Mouse (Mus musculus) left cerebral cortex, postnatal 25 days (tissue): ENCODE results near the gene Nrarp. TPM values are rescaled to one million over a fixed set of nuclear protein-coding genes. Genes with fewer than 3 reads are reported as not detected.

Source experiments
- DNase-seq, 2 experiments: peaks; one replicate each; pipeline ENCODE4 v3.0.0; 2022; ENCODE audit warnings: low spot score in 2 of 2, mixed read lengths in 1 of 2
- intact Hi-C: fragments of 180-260 bp; cut with DNase I; formaldehyde crosslinking; loops from one replicate; pipeline ENCODE4 v1.15.1; 2025
- total RNA-seq, 2 experiments: library from RNA; stranded (reverse); gene quantifications; 2 replicates each; pipeline ENCODE4 v1.2.3; 2021

Nrarp gene
- total RNA-seq, 2 experiments from 2014 or later, result 21.7 to 30.7 TPM

DNA sequence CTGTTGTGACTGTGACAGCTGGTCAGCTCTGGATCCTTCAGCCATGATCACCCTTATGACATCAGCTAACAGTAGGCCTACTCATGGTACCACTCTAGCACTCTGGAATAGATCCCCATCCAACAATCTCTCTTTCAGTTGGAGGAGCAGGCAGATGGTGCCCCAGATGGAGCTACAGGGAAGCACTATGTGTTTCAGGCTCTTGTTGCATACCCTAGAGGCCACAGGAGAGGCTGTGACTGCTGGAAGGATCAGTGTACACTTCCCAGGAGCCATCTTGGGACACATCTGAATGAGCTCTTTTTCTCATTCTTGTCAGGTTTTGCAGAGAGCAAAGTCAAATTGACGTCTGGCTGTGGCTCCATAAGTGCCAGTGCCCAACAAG, 8.8 kb upstream of the Nrarp start:
- intact Hi-C loops, result no loop called here
- DNase-seq, result no peak

DNA sequence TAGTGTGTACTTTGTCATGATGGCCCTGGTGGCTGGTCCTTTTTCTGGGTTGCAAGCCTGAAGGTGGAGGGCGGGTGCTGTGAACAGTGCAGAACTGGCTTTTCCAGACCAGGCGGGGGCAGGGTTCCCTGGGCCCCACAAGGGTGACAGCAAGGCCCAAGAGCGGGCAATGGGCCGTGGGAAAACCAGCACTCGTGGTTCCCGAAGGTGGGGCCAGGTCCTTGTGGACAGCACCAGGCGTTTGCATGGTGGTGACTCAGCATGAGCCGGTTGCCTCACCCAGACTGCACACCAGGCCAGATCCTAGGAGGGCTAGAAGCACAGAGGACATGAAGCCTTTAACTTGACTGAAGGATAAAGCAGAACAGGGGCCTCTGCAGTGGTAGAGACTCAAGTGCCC, 7.9 kb upstream of the Nrarp start:
- DNase-seq, result no peak
- intact Hi-C loops, result no loop called here

DNA sequence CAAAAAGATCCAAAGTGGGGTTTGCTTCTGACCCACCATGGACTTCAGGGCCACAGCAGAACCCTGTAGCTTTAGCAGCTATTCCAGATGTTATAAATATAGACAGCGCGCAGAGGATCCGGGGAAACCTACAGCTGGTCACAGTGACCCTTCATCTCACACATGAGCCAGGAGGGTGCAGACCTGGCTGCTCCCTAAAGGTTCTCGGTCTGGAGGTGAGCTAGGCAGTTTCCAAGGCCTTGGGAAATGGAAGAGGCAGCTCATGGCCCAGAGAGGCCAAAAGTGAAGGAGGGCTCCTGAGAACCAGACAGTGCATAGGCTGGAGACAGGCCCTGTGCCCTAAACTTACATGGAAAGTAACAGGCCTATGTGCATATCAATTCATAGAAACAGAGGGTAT, 6.7 kb upstream of the Nrarp start:
- no peak for DNase-seq
- intact Hi-C loops, result no loop called here

DNA sequence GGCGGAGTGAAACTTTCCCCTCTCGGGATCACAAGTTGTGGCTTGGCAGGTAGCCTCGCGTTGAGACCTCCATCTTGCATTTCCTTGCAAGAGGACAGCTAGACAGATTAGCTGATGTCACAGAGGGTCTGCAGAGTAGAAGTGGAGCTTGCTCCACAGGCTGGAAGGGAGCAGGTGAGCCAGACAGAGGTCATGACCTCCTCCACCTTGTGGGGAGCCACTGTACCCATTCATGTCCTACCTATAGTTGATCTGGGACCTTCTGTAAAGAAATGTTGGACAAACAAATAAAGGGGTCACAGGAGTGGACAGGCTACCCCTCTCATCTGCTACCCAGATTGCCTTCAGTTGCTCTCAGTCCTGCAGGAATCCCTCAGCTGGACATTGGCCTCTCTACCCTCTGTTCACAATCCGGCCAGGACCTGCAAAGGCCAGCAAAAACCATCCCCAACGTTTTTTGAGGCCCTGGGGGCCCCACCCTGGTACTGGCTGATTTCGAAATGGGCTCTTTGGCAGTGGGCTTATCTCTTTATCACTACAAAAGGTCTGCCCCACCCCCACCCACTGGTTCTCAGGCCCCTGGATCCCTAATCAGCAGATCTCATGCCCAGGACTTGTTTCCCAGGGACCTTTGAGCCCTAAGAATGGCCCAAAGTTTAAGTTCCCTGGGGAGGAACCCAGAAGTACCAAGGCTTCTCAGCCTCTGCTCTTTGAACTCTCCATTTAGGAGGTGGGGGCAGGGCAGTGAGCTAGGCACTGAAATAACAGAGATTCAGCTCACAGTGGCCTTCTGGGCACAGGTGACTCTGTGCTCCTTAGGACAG, 5.5 kb upstream of the Nrarp start:
- intact Hi-C loops, result no loop called here
- DNase-seq, result no peak

DNA sequence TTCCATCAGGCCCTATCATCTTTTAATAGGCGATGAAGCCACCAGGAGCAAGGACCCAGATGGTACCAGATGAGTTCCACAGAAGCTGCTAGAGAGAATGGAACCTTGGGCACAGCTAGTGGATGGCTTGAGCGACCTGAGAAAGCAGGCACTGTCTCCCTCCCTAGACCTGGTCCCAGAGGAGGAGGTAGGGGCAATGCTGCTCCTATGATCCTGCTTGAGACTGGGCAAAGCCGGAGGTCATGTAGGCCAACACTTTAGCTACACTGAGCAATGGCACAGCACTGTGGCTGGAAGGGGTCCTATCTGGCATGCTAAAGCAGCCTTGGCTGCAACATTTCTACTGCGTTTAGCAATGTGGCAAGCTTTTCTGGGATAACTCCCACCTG, 4.9 kb upstream of the Nrarp start:
- intact Hi-C loops, result no loop called here

DNA sequence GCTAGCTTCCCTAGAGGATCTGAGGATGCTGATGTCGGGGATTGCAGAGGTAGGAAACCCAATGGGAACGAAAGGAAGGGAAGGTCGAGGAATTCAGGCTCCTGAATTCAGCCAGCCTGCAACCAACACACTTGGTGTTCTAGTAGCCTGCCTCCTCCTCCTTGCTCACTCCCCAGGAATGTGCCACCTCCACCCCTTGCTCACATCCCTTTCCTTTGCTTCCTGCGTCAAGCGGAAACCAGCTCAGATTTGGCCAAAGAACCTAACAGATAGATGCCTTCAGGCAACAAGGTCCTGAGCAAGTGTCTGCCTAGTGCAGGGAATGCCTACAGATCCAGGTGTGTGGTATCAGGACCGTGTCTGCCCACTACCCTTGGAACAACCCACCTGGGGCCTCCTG, 4.0 kb upstream of the Nrarp start:
- no peak for DNase-seq
- intact Hi-C loops, result no loop called here

More for the DNA sequence above, 4.9 kb upstream of the Nrarp start:
- DNase-seq, result no peak

DNA sequence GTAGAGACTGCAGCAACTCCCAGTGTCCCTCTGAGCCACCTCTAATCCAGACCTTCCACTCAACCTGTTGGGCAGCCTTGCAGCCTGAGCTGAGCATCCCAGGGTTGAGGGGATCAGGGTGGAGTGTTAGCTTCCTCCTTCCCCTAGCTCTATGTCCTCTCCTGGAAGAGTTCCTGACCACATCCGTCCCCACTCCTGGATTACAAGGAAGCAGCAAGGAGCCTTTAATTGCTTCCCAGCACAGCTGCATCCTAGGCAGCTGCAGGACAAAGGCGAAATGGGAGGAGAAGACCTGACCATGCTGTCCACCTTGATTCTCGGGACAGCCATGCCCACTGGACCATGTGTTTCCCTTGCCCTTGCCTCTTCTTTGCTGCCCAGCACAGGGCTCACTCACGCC, 3.5 kb upstream of the Nrarp start:
- intact Hi-C loops, result no loop called here
- DNase-seq, result no peak

DNA sequence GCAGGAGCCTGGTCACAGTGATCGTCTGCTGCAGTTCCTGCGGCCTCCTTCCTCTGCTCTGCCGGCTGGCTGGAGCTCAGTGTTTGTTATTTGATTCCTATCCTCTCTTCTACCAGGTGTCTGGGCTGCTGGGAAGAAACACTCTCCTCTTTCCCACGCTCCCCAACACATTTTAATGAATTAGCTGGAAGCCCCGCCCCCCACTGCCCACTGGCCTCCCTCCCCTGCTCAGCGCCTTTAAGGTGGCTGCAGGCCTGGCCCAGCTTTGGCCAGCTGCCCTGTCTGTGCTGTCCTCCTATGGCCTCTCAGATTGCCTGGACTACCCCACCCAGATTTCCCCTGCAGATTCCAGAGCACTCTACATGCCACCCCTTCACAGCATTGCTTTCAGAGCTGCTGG, 2.9 kb upstream of the Nrarp start:
- DNase-seq, result peak in 1 of 2 experiments; percentile 59
- intact Hi-C loops, result no loop called here

DNA sequence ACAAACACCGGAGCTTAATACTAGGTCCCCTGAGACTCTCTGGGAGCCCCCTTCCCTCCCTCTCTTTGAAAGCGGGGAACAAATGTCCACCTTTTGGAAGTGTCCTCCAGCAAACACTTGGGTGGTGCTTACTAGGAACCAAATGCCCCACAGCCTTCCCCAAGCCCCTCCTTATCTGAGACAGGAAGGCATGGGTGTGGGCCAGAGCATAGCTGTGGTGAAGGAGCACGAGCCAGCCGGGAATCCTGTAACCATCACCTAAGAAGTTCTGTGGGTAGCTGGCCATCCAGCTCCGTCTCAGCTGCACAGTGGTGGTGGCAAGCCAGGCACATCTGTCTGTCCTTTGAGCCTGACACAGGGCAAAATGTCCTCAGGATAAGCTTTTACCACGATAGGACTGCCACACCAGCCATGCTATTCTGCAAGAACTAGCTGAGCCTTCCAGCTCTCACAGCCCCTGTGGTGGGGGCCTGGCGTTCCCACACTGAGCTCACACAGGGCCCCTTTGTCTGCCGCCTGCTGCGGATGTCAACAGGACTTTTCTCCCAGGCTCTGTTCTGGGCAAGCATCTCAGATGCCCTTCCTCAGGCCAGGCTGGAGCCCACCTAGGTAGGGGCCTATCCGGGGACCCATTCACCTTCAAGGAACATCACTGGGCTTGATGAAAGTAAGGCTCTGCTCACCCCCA, 2.1 kb upstream of the Nrarp start:
- DNase-seq, result peak in 1 of 2 experiments; percentile 58
- intact Hi-C loops, result no loop called here

DNA sequence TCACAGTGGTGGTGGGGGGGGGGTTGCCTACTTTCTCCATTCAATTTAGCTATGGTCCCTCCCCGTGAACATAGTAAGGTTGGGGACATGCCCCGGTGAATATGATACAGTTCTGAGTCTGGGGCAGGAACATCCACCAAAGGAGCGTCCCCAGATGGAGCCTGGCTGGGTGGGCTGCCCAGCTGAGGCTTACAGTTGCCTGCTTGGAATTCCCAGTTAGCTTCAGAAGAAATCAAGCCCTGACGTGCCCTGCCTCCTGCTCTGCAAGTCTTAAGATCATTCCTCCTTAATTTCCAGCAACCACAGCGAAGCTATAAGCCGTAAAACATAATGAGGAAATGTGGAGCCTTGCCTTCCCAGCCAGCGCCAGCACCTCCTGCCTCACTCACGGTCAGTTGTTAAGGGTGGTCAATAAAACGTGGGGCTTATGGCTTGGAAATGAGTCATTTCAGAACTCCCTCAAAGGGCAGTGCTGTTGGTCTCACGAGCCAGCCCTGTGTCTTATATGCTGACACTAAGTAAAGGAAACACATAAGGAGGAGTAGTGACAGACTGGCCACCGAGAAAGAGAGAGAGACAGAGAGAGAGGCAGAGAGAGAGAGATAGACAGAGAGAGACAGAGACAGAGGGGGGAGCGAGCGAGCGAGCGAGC, 866 bp upstream of the Nrarp start:
- intact Hi-C loops, result no loop called here
- DNase-seq, result no peak

DNA sequence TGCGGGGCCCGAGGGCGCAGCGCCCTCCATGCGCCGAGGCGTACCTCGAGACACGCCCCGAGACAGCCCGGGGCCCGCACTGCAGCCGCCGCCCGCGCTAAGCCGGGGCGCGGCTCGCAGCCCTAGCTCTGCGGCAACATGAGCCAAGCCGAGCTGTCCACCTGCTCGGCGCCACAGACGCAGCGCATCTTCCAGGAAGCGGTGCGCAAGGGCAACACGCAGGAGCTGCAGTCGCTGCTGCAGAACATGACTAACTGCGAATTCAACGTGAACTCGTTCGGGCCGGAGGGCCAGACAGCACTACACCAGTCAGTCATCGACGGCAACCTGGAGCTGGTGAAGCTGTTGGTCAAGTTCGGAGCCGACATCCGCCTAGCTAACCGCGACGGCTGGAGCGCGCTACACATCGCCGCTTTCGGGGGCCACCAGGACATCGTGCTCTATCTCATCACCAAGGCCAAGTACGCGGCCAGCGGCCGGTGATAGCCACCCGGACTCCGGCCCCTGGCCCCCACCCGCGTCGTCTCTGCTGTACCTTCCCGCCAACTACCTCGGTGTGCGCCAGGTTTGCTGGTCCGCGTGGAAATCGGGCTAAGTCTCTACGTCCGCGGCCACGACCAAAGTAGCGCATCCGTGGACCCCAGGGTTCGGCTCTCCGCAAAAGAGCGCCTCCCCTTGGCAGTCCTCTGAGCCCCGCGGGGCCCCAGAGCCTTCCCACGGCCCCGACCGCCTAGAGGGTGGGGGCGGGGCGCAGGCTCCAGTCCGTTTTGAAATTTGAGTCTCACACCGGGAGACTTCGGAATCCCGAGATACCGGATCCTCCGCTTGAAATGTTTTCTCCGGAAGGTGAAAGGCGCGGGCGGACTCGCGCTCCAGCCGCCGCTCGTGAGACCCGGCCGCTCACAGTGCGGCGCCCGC, 674 bp downstream of the Nrarp start:
- intact Hi-C loops, result no loop called here
- no peak for DNase-seq

DNA sequence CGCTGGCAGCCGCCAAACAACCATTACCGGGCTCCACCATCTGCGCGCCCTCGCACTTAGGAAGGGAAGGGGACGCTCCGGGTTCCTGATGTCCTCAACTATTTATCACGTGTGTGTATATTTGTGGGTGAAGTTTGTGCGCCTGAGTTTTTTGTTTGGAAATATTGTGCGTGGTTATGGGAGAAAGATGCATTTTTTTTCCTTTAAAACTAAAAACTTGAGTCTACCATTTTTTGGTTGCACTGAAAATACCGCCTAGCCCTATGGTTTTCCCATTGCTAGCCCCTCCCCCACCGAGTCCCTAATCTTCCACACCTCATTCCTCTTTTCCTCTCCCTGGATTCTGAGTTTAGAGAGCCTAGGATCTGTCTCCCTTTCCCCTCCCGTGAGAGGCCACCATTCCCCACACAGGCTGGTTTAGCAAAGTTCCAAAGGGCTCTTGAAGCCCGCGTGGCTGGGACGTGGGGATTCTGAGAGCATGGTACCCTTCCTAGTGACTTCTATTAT, 1.4 kb downstream of the Nrarp start:
- no peak for DNase-seq
- intact Hi-C loops, result no loop called here

DNA sequence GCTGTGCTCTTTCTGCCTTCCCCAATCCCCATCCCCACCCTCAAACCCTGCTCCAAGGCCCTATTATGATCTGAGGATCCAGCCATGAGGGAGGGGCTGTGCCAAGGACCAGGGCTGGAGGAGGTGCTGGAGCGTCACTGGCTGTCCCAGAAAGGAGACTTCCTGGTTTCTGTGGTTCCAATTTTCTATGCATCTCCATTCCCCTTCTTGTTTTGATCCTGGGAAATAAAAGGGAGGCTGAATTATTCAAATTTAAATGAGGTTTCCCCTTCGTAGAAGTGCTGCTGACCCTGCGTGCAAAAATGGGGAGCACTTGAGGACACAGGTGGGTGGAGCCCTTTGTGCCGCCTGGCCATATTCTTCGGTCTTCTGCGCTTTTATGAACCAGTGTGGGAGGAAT, 2.1 kb downstream of the Nrarp start:
- intact Hi-C loops, result no loop called here
- peak in 1 of 2 experiments; percentile 52 for DNase-seq

DNA sequence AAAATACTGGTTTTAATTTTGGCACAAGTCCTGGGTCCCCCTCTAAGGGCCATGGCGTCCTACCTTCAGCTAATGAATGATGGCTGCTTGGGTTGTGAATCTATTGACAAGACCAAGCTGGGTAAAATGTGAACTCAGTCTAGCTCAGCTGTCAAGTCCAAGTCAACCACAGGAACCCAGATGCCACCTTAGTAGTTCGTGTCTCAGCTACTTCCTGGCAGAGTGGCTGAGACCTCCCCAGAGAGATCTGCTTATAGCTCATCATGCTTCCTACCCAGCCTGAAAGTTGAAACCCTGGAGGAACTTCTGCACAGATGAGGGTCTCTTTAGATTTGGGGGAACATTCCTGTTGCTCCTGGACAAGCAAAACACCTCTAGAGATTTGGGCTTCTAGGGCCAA, 2.8 kb downstream of the Nrarp start:
- no peak for DNase-seq
- intact Hi-C loops, result no loop called here

DNA sequence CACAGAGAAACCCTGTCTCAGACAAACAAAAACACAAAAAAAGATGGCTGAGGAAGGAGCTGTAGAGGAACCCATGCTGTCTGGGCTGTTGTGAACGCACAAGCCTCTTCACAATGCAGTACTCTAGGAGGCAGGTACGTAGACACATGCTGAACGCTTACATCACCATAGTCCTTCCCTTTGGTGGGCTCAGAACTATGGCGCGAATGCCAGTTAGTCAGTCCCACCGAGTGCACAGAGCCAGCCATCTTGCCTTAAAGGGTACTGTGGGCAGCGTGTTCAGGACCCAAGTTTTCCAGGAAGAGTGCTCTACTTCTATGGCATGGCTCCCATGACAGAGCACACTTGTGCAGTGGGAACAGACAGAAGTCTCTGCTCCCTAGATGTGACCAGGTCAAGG, 3.9 kb downstream of the Nrarp start:
- intact Hi-C loops, result loop anchor here (2.0 kb wide), 1 partner anchor 86 kb away; no protein-coding TSS in a partner anchor
- no peak for DNase-seq

DNA sequence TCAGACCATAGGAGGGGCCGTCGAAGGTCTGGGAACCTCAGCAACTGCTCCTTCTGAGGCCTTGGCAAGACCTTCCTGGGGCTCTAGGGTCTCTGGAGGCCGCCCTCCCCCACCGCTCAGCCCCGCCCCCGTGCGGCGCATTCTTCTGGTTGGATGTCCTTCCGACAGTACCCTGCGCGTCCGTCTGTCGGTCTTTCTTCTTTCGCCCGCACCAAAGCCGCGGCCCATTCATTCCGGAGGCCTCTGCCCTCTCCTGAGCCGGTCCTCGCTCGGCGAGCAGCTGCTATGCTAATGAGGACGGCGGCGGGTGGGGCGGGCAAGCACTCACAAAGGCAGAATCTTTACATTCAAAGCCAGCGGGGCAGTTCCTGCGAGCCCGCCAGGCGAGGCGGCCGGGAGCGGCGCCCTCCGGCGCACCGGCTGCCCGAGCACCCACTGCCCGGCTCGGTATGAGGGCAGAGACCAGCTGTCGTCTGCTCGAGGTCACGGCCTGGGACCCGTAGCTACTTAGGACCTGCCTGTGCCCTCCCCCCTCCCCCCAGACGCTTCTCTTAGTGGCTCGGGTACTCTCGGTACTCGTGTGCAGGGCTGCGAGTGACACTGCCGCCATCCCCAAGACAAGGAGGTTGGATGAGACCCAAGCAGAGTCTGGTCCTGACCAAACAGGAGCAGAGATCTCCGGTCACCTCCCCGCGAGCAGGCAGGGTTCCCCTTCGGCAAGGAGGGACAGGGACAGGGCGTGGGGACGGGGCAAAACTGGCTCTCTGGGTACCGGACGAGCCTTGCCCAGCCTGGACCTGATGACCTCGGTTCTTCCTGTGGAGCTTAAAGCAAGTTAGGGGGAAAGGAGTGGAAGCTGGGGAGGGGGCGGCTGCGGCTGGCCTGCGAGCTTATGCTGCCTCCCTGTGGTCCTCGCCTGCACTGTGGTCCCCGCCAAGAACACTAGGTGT, 5.3 kb downstream of the Nrarp start:
- intact Hi-C loops, result loop anchor here (2.0 to 5.0 kb wide), 2 partner anchors 59 to 87 kb away; no protein-coding TSS in a partner anchor
- no peak for DNase-seq

DNA sequence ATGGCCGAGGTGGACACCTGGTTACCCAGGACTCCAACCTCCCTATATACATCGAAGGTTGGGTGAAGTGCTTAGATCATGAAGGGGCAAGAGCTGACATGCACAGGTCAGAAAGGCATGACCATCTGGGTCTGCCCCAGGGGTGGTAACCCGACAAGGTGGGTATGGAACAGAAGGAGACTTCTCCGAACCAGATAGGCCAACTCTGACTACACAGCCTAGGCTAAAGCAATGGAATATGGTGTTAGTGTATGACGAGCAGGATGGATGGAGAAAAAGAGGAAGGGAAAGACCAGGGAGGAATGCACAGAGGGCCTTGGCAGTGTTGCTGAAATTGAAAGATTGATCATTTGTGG, 6.0 kb downstream of the Nrarp start:
- intact Hi-C loops, result loop anchor here (5.0 kb wide), 1 partner anchor 59 kb away; no protein-coding TSS in a partner anchor
- no peak for DNase-seq

DNA sequence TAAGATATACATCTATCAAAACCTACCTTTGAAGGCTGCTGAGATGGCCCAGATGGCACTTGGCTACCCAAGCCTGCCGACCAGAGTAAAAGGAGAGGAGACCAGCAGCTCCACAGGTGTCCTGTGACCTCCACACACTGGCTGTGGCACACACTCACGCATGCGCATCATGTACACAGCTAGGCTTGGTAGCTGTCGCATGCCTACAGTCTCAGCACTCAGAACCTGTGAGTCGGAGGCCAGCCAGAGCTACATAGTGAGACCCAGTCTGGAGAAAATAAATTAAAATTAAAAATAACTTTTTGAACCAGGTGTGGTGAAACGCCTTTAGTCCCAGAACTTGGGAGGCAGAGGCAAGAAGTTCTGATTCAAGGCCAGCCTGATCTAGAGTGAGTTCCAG, 7.3 kb downstream of the Nrarp start:
- DNase-seq, result no peak
- intact Hi-C loops, result loop anchor here (5.0 kb wide), 1 partner anchor 61 kb away; no protein-coding TSS in a partner anchor
